In the genomic region with DNA sequence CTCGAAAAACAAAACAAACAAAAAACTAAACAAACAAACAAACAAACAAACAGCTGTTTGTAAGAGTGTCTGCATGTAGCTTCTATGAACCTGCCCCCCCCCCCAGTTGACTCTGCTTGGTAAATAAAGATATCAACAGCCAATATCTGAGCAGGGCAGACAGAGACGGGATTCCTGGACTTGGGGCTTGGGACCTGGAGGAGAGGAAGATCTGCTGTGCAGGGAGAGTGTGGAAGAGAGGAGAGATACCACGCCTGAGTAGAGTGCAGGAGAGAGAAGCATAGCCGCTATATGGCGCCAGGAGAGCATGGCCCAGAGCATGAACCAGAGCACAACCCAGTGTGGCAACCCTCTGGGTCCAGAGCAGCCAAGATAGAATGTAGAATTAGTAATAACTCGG, we compare ENCODE assay signal across 21 mouse cellular contexts.
A peak's percentile ranks its signal among the peaks of the same experiment; 100 is the strongest.
DNase-seq lines count a peak whose midpoint lies in the region; ATAC-seq and TF ChIP-seq lines count a peak whose summit lies in the region.
"Had no signal": no experiment of that assay in that cellular context is flagged by ENCODE, and none has a peak within 500 bp of the region (broad histone marks: within the 10 kb centered on the region; RNA-seq: fewer than 3 reads in every experiment).

No protein-coding gene starts in this region.

- no peak for TF ChIP-seq CTCF in midbrain, postnatal 0 days (IDR thresholded peaks at IDR 0.05)

- no peak overlapping the region for H3K4me3 ChIP-seq in midbrain, embryonic 10.5 days
- no peak overlapping the region for H3K4me3 ChIP-seq in midbrain, embryonic 13.5 days (replicated peaks)
- H3K4me3 ChIP-seq in midbrain, embryonic 11.5 days (ENCODE audit: low read depth, low read length) = no peak overlapping the region
- no peak overlapping the region for H3K4me3 ChIP-seq in midbrain, postnatal 0 days (ENCODE audit: low read depth, low read length)
- H3K4me3 ChIP-seq in midbrain, embryonic 12.5 days = no peak overlapping the region
- H3K4me3 ChIP-seq in midbrain, embryonic 16.5 days (ENCODE audit: low read depth, low read length) = no peak overlapping the region

- no peak for ATAC-seq in midbrain, embryonic 13.5 days
- peak; percentile 54 for ATAC-seq in midbrain, embryonic 11.5 days (ENCODE audit: low FRiP score)
- ATAC-seq in midbrain, postnatal 0 days (ENCODE audit: low FRiP score) = no peak
- peak; percentile 58; the same call in 1 of the 2 replicates for ATAC-seq in midbrain, embryonic 12.5 days (ENCODE audit: low FRiP score, low read depth)
- no peak for ATAC-seq in midbrain, embryonic 16.5 days
- ATAC-seq: activated CD4-positive, CD25-positive, alpha-beta regulatory T cell, adult 4 months; CD4-positive, CD25-positive, alpha-beta regulatory T cell, adult 4 months; Patski had no signal

- H3K4me1 ChIP-seq in midbrain, embryonic 10.5 days = peaks cover 10% of the 10 kb centered on the region
- 0 out of 2 replicates have a peak, but pooled peaks cover 5% of the 10 kb centered on the region for H3K4me1 ChIP-seq in midbrain, embryonic 13.5 days (replicated peaks)
- peaks cover 4% of the 10 kb centered on the region; the same call in 1 of the 2 replicates for H3K4me1 ChIP-seq in midbrain, embryonic 11.5 days (ENCODE audit: control insufficient read depth, insufficient read depth, low read length)
- no peaks in the 10 kb centered on the region for H3K4me1 ChIP-seq in midbrain, postnatal 0 days (ENCODE audit: insufficient read depth, low read length)
- H3K4me1 ChIP-seq in midbrain, embryonic 12.5 days = peaks cover 4% of the 10 kb centered on the region; the same call in 1 of the 2 replicates
- H3K4me1 ChIP-seq in midbrain, embryonic 16.5 days (ENCODE audit: control insufficient read depth, insufficient read depth, low read length) = no peaks in the 10 kb centered on the region

- H3K27me3 ChIP-seq in midbrain, embryonic 10.5 days (ENCODE audit: low read depth, poor library complexity, severe bottlenecking) = no peaks in the 10 kb centered on the region
- no peaks in the 10 kb centered on the region for H3K27me3 ChIP-seq in midbrain, embryonic 13.5 days
- H3K27me3 ChIP-seq in midbrain, embryonic 11.5 days (ENCODE audit: control insufficient read depth, insufficient read depth, low read length) = no peaks in the 10 kb centered on the region
- H3K27me3 ChIP-seq in midbrain, postnatal 0 days (ENCODE audit: insufficient read depth, low read length) = no peaks in the 10 kb centered on the region
- H3K27me3 ChIP-seq in midbrain, embryonic 12.5 days = no peaks in the 10 kb centered on the region
- H3K27me3 ChIP-seq in midbrain, embryonic 16.5 days (ENCODE audit: control insufficient read depth, insufficient read depth, low read depth, low read length) = no peaks in the 10 kb centered on the region
- H3K27me3 ChIP-seq: CH12.LX, Patski had no signal

- no peak overlapping the region for H3K9ac ChIP-seq in midbrain, embryonic 13.5 days (replicated peaks)
- H3K9ac ChIP-seq in midbrain, embryonic 11.5 days (ENCODE audit: low read length) = no peak overlapping the region
- H3K9ac ChIP-seq in midbrain, postnatal 0 days (replicated peaks; ENCODE audit: low read length, poor library complexity, severe bottlenecking) = no peak overlapping the region
- no peak overlapping the region for H3K9ac ChIP-seq in midbrain, embryonic 12.5 days (replicated peaks)
- no peak overlapping the region for H3K9ac ChIP-seq in midbrain, embryonic 16.5 days (ENCODE audit: low read depth, low read length)

- no peak overlapping the region for H3K4me2 ChIP-seq in midbrain, embryonic 13.5 days (replicated peaks)
- no peak overlapping the region for H3K4me2 ChIP-seq in midbrain, embryonic 11.5 days
- H3K4me2 ChIP-seq in midbrain, postnatal 0 days (ENCODE audit: low read depth, low read length, poor library complexity, severe bottlenecking) = no peak overlapping the region
- no peak overlapping the region for H3K4me2 ChIP-seq in midbrain, embryonic 12.5 days (replicated peaks)
- H3K4me2 ChIP-seq in midbrain, embryonic 16.5 days (ENCODE audit: low read length) = no peak overlapping the region

- H3K27ac ChIP-seq in midbrain, embryonic 10.5 days (replicated peaks) = peak overlapping the region; percentile 67
- no peak overlapping the region for H3K27ac ChIP-seq in midbrain, embryonic 13.5 days
- H3K27ac ChIP-seq in midbrain, embryonic 11.5 days (ENCODE audit: low read depth, low read length) = no peak overlapping the region
- no peak overlapping the region for H3K27ac ChIP-seq in midbrain, postnatal 0 days (ENCODE audit: low read depth, low read length)
- H3K27ac ChIP-seq in midbrain, embryonic 12.5 days (replicated peaks) = 0 out of 2 replicates have a peak overlapping the region, but pooled peaks have one; percentile 15
- no peak overlapping the region for H3K27ac ChIP-seq in midbrain, embryonic 16.5 days (ENCODE audit: low read length)

- no peaks in the 10 kb centered on the region for H3K9me3 ChIP-seq in midbrain, embryonic 10.5 days (replicated peaks)
- H3K9me3 ChIP-seq in midbrain, embryonic 13.5 days = no peaks in the 10 kb centered on the region
- H3K9me3 ChIP-seq in midbrain, embryonic 11.5 days (ENCODE audit: control insufficient read depth, low read length) = no peaks in the 10 kb centered on the region
- H3K9me3 ChIP-seq in midbrain, postnatal 0 days (ENCODE audit: low read length) = no peaks in the 10 kb centered on the region
- H3K9me3 ChIP-seq in midbrain, embryonic 12.5 days = no peaks in the 10 kb centered on the region
- H3K9me3 ChIP-seq in midbrain, embryonic 16.5 days (replicated peaks; ENCODE audit: control insufficient read depth, low read length, poor library complexity, severe bottlenecking) = no peaks in the 10 kb centered on the region

- H3K36me3 ChIP-seq in midbrain, embryonic 10.5 days = no peaks in the 10 kb centered on the region
- no peaks in the 10 kb centered on the region for H3K36me3 ChIP-seq in midbrain, embryonic 13.5 days
- H3K36me3 ChIP-seq in midbrain, embryonic 11.5 days (ENCODE audit: control insufficient read depth, insufficient read depth, low read length) = no peaks in the 10 kb centered on the region
- H3K36me3 ChIP-seq in midbrain, postnatal 0 days (ENCODE audit: insufficient read depth, low read length) = no peaks in the 10 kb centered on the region
- H3K36me3 ChIP-seq in midbrain, embryonic 12.5 days = no peaks in the 10 kb centered on the region
- H3K36me3 ChIP-seq in midbrain, embryonic 16.5 days (ENCODE audit: control insufficient read depth, insufficient read depth, low read length) = no peaks in the 10 kb centered on the region
- H3K36me3 ChIP-seq: G1E had no signal

- 79% methylated on average over 6 of the region's 6 CpGs for WGBS in midbrain, embryonic 10.5 days
- 74% methylated on average over 6 of the region's 6 CpGs for WGBS in midbrain, embryonic 13.5 days
- WGBS in midbrain, embryonic 11.5 days = 77% methylated on average over 6 of the region's 6 CpGs
- 75% methylated on average over 6 of the region's 6 CpGs for WGBS in midbrain, postnatal 0 days
- 72% methylated on average over 6 of the region's 6 CpGs for WGBS in midbrain, embryonic 12.5 days
- 75% methylated on average over 6 of the region's 6 CpGs for WGBS in midbrain, embryonic 16.5 days

- DNase-seq in midbrain, embryonic 10.5 days (ENCODE audit: low spot score) = no peak
- DNase-seq in midbrain, embryonic 11.5 days (ENCODE audit: low spot score, missing footprints) = no peak
- no peak for DNase-seq in midbrain, postnatal 0 days (ENCODE audit: low spot score)
- DNase-seq: adrenal gland, adult 2 months; adrenal gland, adult 8-10 months; adrenal gland, postnatal 10 days; adrenal gland, postnatal 14 days; adrenal gland, postnatal 25 days; adrenal gland, postnatal 36 days; B cell, adult 2 months; cerebellum, adult 11 months; cerebellum, adult 11-12 months; cerebellum, adult 18-20 months had no signal

Comparison
In these comparisons a context has a peak if more than half of its experiments do, and no peak if none do; other contexts are left out.
1. H3K27ac ChIP-seq: peak in midbrain, embryonic 10.5 days (single experiment) and midbrain, embryonic 12.5 days (single experiment); none in midbrain, embryonic 13.5 days (single experiment), midbrain, embryonic 11.5 days (single experiment), midbrain, postnatal 0 days (single experiment) and midbrain, embryonic 16.5 days (single experiment).
2. ATAC-seq: peak in midbrain, embryonic 11.5 days (single experiment) and midbrain, embryonic 12.5 days (single experiment); none in midbrain, embryonic 13.5 days (single experiment), midbrain, postnatal 0 days (single experiment) and midbrain, embryonic 16.5 days (single experiment).